Mouse (Mus musculus) hindbrain, embryonic 12.5 days (tissue): ENCODE measurements at regions not wholly inside any gene's neighbourhood (a gene's known extent, or its start where the extent isn't known, plus 50 kb on each side); places are given as distances from the start of the nearest gene placed in this dataset.

Experiments used
- ATAC-seq: fragments of 200-750 bp; cut with Nextera tagmentation; 2 replicates; pipeline ENCODE4 v1.8.0; 2017; ENCODE audit warnings: moderate TSS enrichment; ENCODE audit not compliant: low FRiP score
- H3K27ac ChIP-seq: fragments of 300-500 bp; sonication (generic); 2 replicates; pipeline ENCODE4 v1.5.1; 2016; ENCODE audit warnings: mild to moderate bottlenecking
- H3K27me3 ChIP-seq: fragments of 300-500 bp; sonication (generic); 2 replicates; pipeline ENCODE4 v1.6.1; 2016; ENCODE audit warnings: mild to moderate bottlenecking
- H3K36me3 ChIP-seq: fragments of 300-500 bp; sonication (generic); 2 replicates; pipeline ENCODE4 v1.6.1; 2016; ENCODE audit warnings: mild to moderate bottlenecking
- H3K4me1 ChIP-seq: fragments of 300-500 bp; sonication (generic); 2 replicates; pipeline ENCODE4 v1.6.1; 2016
- H3K4me2 ChIP-seq: fragments of 300-500 bp; sonication (generic); replicated peaks from 2 replicates; pipeline ENCODE4 v1.6.1; 2016; ENCODE audit warnings: mild to moderate bottlenecking
- H3K4me3 ChIP-seq: fragments of 300-500 bp; sonication (generic); 2 replicates; pipeline ENCODE4 v1.5.1; 2016; ENCODE audit warnings: mild to moderate bottlenecking
- H3K9ac ChIP-seq: fragments of 300-500 bp; sonication (generic); 2 replicates; pipeline ENCODE4 v1.6.1; 2016; ENCODE audit warnings: mild to moderate bottlenecking, moderate library complexity
- H3K9me3 ChIP-seq: fragments of 300-500 bp; sonication (generic); replicated peaks from 2 replicates; pipeline ENCODE4 v1.6.1; 2016; ENCODE audit warnings: mild to moderate bottlenecking
- WGBS: fragments of 180-500 bp; shearing (Covaris S2); methylation state at CpG from one replicate; pipeline ENCODE4 v1.1.7; 2016; 5-methylcytosine and 5-hydroxymethylcytosine counted together

- no peaks in the 10 kb centered on the region for H3K36me3 ChIP-seq
- 75% methylated on average over 5 of the region's 5 CpGs for WGBS
- H3K9me3 ChIP-seq = no peaks in the 10 kb centered on the region
- H3K9ac ChIP-seq = no peak overlapping the region
- no peak overlapping the region for H3K27ac ChIP-seq
- ATAC-seq = no peak
- no peaks in the 10 kb centered on the region for H3K4me1 ChIP-seq
- no peak overlapping the region for H3K4me2 ChIP-seq
- H3K27me3 ChIP-seq = no peaks in the 10 kb centered on the region
- no peak overlapping the region for H3K4me3 ChIP-seq
These were observed 209.6 kb upstream of the Nbea start for GRCm38 (mm10) chr3:56393134-56393533.

DNA sequence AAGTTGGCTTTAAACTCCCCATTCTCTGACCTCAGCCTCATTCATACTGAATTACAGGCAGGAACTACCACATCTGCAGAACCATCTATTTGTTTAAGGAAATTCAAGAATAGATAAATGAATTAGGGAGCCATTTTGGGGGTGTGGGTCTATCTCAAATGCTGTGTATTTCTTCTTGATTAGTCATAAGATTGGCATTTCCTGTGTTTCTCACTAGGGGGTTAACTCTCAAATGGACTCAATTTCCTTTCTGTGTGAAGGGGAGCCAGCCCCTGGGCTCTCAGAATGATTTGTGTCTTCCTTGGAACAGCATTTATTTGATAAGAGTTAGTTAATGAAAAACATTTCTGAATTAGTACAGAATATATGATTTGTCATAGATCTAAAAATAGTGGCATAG, 196.8 kb upstream of the Nbea start:
- Histone ChIP-seq H3K4me2 (no peak overlapping the region), H3K27me3 (no peaks in the 10 kb centered on the region), H3K4me3 (no peak overlapping the region), H3K36me3 (no peaks in the 10 kb centered on the region), H3K9me3 (no peaks in the 10 kb centered on the region), H3K27ac (no peak overlapping the region), H3K9ac (no peak overlapping the region), H3K4me1 (no peaks in the 10 kb centered on the region)
- ATAC-seq = no peak

GRCm38 (mm10) chr3:56379500-56379899, 196.0 kb upstream of the Nbea start:
- H3K27me3 ChIP-seq = no peaks in the 10 kb centered on the region
- no peak for ATAC-seq
- 74% methylated on average over 3 of the region's 3 CpGs for WGBS
- H3K9ac ChIP-seq = no peak overlapping the region
- no peaks in the 10 kb centered on the region for H3K36me3 ChIP-seq
- H3K4me3 ChIP-seq = no peak overlapping the region
- H3K27ac ChIP-seq = no peak overlapping the region
- no peaks in the 10 kb centered on the region for H3K9me3 ChIP-seq
- no peak overlapping the region for H3K4me2 ChIP-seq
- H3K4me1 ChIP-seq = no peaks in the 10 kb centered on the region

DNA sequence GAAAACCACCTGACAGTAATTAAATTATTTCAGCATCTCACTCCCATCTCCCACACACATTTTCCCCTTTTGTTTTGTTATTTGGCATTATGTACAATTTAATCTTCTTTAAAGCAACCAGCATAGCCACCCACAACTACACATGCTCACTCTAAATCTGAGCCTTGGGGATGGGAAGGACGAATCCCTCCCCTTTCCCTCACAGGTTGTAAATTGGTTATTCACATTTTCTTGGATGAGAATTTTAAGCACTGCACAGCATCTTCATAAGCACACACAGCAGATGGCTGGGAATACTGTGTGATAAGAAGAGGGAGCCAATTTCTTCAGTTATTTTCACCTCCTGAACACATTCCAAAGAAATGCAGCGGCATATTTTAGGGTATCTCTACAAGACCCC, 179.0 kb upstream of the Nbea start:
- H3K27ac ChIP-seq = no peak overlapping the region
- H3K9ac ChIP-seq = no peak overlapping the region
- 94% methylated on average over 2 of the region's 2 CpGs for WGBS
- no peak for ATAC-seq
- H3K36me3 ChIP-seq = no peaks in the 10 kb centered on the region
- H3K4me2 ChIP-seq = no peak overlapping the region
- no peaks in the 10 kb centered on the region for H3K27me3 ChIP-seq
- H3K4me3 ChIP-seq = no peak overlapping the region
- no peaks in the 10 kb centered on the region for H3K9me3 ChIP-seq
- no peaks in the 10 kb centered on the region for H3K4me1 ChIP-seq

GRCm38 (mm10) chr3:56357035-56357701, 173.7 kb upstream of the Nbea start:
- 0 out of 2 replicates have a peak, but pooled peaks cover 4% of the 10 kb centered on the region for H3K4me1 ChIP-seq
- 59% methylated on average over 6 of the region's 6 CpGs for WGBS

DNA sequence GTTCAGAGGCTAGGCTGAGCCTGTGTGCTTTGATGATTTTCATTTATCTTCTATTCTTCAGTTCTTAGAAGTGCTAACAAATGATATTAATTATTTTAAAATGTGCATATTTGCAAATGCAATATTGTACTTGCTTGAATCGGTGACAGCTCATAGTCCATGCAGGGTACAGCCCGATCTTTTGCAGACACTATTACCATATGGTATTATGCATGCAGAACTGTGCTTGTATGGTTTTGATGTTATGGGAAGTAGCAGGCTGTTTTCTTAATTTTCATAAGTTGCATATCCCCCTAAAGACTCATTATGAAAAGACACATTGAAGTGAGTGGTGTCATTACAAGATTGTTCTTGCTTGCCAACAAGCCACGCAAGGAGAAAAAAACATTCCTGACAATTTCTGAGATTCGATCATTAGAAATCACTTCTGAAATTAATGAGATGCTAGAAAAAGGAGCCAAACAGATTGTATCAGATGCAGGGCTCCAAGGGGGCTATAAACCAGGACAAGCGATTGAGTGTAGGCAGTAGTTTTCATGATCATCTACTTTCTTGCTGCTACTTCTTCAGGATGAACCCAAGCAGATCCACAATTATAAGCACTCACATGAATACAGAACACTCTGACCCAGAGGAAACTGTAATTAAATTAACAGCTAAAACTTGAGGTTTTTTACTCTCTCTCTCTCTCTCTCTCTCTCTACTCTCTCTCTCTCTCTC, 172.8 kb upstream of the Nbea start:
- no peak overlapping the region for H3K9ac ChIP-seq
- H3K27ac ChIP-seq = no peak overlapping the region
- 80% methylated on average over 5 of the region's 5 CpGs for WGBS
- 0 out of 2 replicates have a peak, but pooled peaks cover 4% of the 10 kb centered on the region for H3K4me1 ChIP-seq
- no peak overlapping the region for H3K4me3 ChIP-seq
- no peak for ATAC-seq
- no peaks in the 10 kb centered on the region for H3K9me3 ChIP-seq
- no peaks in the 10 kb centered on the region for H3K36me3 ChIP-seq
- no peak overlapping the region for H3K4me2 ChIP-seq
- no peaks in the 10 kb centered on the region for H3K27me3 ChIP-seq

More at GRCm38 (mm10) chr3:56357035-56357701, 173.7 kb upstream of the Nbea start:
- no peaks in the 10 kb centered on the region for H3K27me3 ChIP-seq
- H3K4me2 ChIP-seq = no peak overlapping the region
- no peak overlapping the region for H3K27ac ChIP-seq
- no peaks in the 10 kb centered on the region for H3K36me3 ChIP-seq
- peak; percentile 58; the same call in 1 of the 2 replicates for ATAC-seq
- H3K9ac ChIP-seq = no peak overlapping the region
- no peak overlapping the region for H3K4me3 ChIP-seq
- no peaks in the 10 kb centered on the region for H3K9me3 ChIP-seq
